Comparison of ENCODE assay signal across 19 mouse cellular contexts in genomic region chr5:150294306-150294705, GRCm38 (mm10).
A peak's percentile ranks its signal among the peaks of the same experiment; 100 is the strongest.
DNase-seq lines count a peak whose midpoint lies in the region; ATAC-seq lines count a peak whose summit lies in the region.
"Had no signal": no experiment of that assay in that cellular context is flagged by ENCODE, and none has a peak within 500 bp of the region (broad histone marks: within the 10 kb centered on the region; RNA-seq: fewer than 3 reads in every experiment).

No protein-coding gene starts in this region.

- no peak for ATAC-seq in forebrain, embryonic 13.5 days
- ATAC-seq: inflammation-experienced regulatory T-cells, adult 6 months; liver, embryonic 12.5 days had no signal

- 45% methylated on average over 11 of the region's 11 CpGs for WGBS in heart, embryonic 10.5 days
- WGBS in forebrain, embryonic 13.5 days: 58% methylated on average over 11 of the region's 11 CpGs

- intact Hi-C loops in heart, postnatal 14 days (cut with DNase I): no loop called here

- H3K9me3 ChIP-seq in heart, embryonic 10.5 days: no peaks in the 10 kb centered on the region
- H3K9me3 ChIP-seq in forebrain, embryonic 13.5 days (replicated peaks): no peaks in the 10 kb centered on the region
- H3K9me3 ChIP-seq: embryonic facial prominence, embryonic 15.5 days; hindbrain, embryonic 10.5 days; liver, embryonic 12.5 days; midbrain, embryonic 10.5 days; stomach, embryonic 15.5 days had no signal

- H3K4me2 ChIP-seq in forebrain, embryonic 13.5 days: no peak overlapping the region
- H3K4me2 ChIP-seq: embryonic facial prominence, embryonic 15.5 days; liver, embryonic 12.5 days; stomach, embryonic 15.5 days had no signal

- H3K9ac ChIP-seq in forebrain, embryonic 13.5 days: no peak overlapping the region
- H3K9ac ChIP-seq: embryonic facial prominence, embryonic 15.5 days; liver, embryonic 12.5 days; stomach, embryonic 15.5 days had no signal

- no peaks in the 10 kb centered on the region for H3K27me3 ChIP-seq in heart, embryonic 10.5 days (ENCODE audit: insufficient read depth, poor library complexity, severe bottlenecking)
- H3K27me3 ChIP-seq in forebrain, embryonic 13.5 days: no peaks in the 10 kb centered on the region
- H3K27me3 ChIP-seq: embryonic facial prominence, embryonic 15.5 days; liver, embryonic 12.5 days; stomach, embryonic 15.5 days had no signal

- peaks cover 3% of the 10 kb centered on the region; the same call in 1 of the 2 replicates for H3K36me3 ChIP-seq in heart, embryonic 10.5 days
- H3K36me3 ChIP-seq in forebrain, embryonic 13.5 days (ENCODE audit: poor library complexity, severe bottlenecking): no peaks in the 10 kb centered on the region
- H3K36me3 ChIP-seq: embryonic facial prominence, embryonic 15.5 days; G1E; hindbrain, embryonic 10.5 days; liver, embryonic 12.5 days; midbrain, embryonic 10.5 days; stomach, embryonic 15.5 days had no signal

- peaks cover 47% of the 10 kb centered on the region for H3K4me1 ChIP-seq in heart, embryonic 10.5 days
- H3K4me1 ChIP-seq in forebrain, embryonic 13.5 days: no peaks in the 10 kb centered on the region
- H3K4me1 ChIP-seq: embryonic facial prominence, embryonic 15.5 days; liver, embryonic 12.5 days had no signal

- DNase-seq in kidney, postnatal 14 days: peak; percentile 27
- DNase-seq in kidney, adult 18-20 months: no peak
- peak; percentile 31 for DNase-seq in embryo, embryonic 11 days
- DNase-seq in heart, embryonic 10.5 days (ENCODE audit: low spot score): no peak
- DNase-seq in heart, postnatal 14 days: peak; percentile 12 to 42
- DNase-seq in adrenal gland, postnatal 36 days: no peak
- DNase-seq: adrenal gland, postnatal 10 days; cerebellum, adult 9-10 months; kidney, postnatal 36 days; lung, postnatal 14 days had no signal

- no peak overlapping the region for H3K4me3 ChIP-seq in heart, embryonic 10.5 days
- H3K4me3 ChIP-seq in forebrain, embryonic 13.5 days: no peak overlapping the region
- H3K4me3 ChIP-seq: embryonic facial prominence, embryonic 15.5 days; hindbrain, embryonic 10.5 days; liver, embryonic 12.5 days; midbrain, embryonic 10.5 days; myocyte; stomach, embryonic 15.5 days had no signal

- peak overlapping the region; percentile 88 for H3K27ac ChIP-seq in heart, embryonic 10.5 days
- no peak overlapping the region for H3K27ac ChIP-seq in forebrain, embryonic 13.5 days
- H3K27ac ChIP-seq: hindbrain, embryonic 10.5 days; liver, embryonic 12.5 days; midbrain, embryonic 10.5 days had no signal

Comparison
In these comparisons a context has a peak if more than half of its experiments do, and no peak if none do; other contexts are left out.
1. DNase-seq: peak in kidney, postnatal 14 days (single experiment), embryo, embryonic 11 days (single experiment) and heart, postnatal 14 days (2 of 2); none in kidney, adult 18-20 months (single experiment), heart, embryonic 10.5 days (single experiment) and adrenal gland, postnatal 36 days (0 of 2).